Mouse (Mus musculus) urinary bladder, postnatal 14 days (tissue): ENCODE data around the gene Esr1.
A peak's percentile ranks its signal among the peaks of the same experiment; 100 is the strongest.
"Not testable (repeated sequence)": the region's sequence is repeated elsewhere in the genome, so short reads cannot be mapped to it uniquely, and the experiment has no call there.

Experiments
- DNase-seq: peaks from one replicate; pipeline ENCODE4 v3.0.0; 2021; ENCODE audit warnings: low spot score

Esr1 gene

GRCm38 (mm10) chr10:4694336-4694865 lies 83.0 kb downstream of the Esr1 start:
- no peak for DNase-seq

DNA sequence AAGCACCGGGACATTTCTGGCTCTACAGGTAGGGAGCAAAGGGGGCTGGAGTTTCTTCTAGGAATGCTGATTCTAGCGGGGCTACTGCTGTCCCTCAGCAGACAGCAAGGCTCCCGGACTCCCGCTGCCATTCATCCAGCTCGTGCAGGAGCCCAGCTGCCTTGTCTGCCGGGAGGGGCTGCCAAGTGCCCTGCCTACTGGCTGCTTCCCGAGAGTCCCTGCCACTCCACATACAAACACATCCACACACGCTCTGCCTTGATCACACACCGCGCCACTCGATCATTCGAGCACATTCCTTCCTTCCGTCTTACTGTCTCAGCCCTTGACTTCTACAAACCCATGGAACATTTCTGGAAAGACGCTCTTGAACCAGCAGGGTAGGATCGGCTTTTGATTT lies 98.5 kb downstream of the Esr1 start:
- DNase-seq, result peak; percentile 19

DNA sequence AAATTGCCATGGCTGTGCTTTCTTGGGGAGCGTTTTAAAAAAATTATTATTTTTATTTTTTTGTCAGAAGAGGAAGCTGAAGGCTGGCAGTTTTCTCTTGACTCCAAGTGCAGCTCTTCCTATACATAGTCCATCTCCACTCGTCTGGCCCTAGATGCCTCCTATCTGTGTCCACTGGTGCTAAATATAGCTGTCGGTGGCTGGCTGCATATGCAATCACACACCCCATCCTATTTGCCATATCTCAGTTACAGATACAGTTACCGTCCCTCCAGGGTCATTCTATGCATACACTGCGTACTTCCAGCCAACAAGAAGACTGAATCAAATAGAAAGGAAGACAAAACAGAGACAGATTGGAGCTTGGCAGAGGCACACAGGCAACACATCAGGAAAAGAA lies 100.0 kb downstream of the Esr1 start:
- no peak for DNase-seq

GRCm38 (mm10) chr10:4712061-4712908 lies 100.9 kb downstream of the Esr1 start:
- DNase-seq, result peak; percentile 46

DNA sequence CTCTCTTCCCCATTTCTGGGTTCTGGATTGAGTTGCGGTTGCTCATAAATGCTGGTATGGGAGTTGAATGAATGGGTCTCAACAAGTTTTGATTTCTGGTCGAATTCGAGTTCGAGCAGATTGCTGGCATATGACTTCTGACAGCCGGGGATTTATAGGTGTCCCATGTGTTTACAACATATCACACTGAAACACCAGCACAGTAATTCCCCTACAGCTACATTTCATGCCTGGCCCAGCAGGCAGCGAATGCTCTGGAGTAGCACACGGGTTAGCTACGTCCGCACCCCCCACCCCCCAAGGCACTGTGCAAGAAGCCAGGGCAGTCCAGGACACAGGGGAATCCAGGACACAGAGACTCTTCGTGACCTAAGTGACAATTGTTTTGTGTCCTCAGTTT lies 102.0 kb downstream of the Esr1 start:
- no peak for DNase-seq

DNA sequence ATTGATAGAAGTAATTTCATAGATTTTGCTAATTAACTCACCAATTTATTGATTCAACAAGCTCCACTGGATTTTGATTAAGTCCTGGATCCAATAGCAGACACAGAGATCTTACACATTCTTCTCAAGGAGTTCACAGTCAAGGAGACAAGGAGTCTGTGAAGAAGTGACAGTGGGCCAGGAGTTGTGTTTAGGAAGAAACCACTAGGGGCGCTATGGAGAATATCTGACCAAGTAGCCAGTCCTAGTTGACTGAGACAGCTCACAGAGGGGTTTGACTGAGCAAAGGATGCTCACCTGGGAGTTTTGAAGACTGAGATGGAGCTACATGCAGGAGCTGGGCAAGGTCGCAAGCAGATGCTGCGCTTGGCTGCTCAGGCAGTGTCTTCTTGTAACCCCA lies 113.5 kb downstream of the Esr1 start:
- no peak for DNase-seq

DNA sequence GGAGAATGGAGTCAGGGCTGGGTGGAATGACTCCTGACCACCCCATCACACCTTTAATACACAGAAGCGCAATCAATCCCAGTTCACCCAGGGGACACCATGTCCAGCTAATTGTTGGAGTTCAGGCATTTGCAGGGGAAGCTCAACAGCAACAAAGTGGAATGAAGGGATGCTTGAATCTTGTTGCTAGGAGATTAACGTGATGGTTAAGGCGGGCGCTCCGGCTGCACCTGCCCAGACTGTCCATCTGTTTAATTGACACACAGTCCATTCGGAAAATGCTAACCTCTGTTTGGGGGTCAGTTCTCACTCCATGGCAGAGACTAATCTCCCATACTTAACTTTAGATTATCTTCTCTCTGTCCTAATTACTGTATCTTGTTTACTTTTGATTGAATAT lies 114.7 kb downstream of the Esr1 start:
- no peak for DNase-seq

GRCm38 (mm10) chr10:4732328-4732727 lies 120.9 kb downstream of the Esr1 start:
- no peak for DNase-seq

GRCm38 (mm10) chr10:4733987-4734386 lies 122.6 kb downstream of the Esr1 start:
- no peak for DNase-seq

DNA sequence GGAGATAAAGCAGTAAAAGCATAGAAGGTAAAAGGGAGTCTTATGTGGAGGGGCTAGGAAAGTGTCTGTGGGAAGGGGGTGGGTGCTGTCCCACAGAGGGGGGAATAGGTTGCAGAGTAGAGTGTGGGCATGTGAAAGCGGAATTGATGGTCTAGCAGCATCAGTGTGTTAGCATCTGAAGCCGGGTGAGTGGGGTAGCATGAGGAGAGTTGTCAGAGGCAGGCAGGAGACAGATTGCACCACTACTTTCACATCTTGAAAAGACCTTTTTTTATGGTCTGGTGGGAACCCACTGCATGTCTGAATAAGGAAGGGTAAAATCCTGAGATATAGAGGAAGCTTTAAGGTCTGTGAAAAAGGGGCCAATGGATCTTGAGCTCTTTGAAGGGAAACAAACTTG lies 123.5 kb downstream of the Esr1 start:
- no peak for DNase-seq

DNA sequence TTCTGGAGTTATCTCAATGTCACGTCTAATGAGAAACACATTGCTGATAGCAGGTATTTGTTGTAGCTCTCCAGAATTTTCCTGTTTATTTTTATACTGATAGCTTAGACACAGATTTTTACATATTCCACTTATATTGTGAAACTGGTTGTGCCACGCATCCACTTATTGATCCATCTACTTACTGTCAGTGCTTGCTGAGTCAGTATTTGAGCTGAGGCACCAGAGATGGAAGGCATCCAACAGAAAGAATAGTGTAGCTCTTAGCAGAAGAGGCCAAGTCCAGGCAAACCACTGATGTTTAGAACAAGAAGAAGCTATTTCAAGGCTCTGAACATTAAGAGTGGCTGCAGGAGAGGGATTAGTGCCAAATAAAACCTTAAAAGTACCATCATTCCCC lies 126.9 kb downstream of the Esr1 start:
- no peak for DNase-seq

DNA sequence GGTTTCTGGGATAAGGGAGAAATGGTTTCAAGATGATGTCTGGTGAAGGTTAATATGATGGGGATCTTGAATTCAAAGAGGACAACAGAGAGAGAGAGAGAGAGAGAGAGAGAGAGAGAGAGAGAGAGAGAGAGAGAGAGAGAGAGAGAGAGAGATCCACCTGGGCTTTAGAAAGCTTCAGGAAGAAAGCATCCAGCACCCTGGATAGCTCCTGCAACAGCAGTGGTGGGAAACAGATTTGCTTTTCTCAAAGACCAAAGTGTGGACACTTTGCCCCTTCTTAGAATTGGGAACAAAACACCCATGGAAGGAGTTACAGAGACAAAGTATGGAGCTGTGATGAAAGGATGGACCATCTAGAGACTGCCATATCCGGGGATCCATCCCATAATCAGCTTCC lies 139.7 kb downstream of the Esr1 start:
- not testable (repeated sequence) for DNase-seq

GRCm38 (mm10) chr10:4752977-4753376 lies 141.6 kb downstream of the Esr1 start:
- no peak for DNase-seq

- no peak for DNase-seq
These were observed 164.1 kb downstream of the Esr1 start for GRCm38 (mm10) chr10:4775541-4775940.

DNA sequence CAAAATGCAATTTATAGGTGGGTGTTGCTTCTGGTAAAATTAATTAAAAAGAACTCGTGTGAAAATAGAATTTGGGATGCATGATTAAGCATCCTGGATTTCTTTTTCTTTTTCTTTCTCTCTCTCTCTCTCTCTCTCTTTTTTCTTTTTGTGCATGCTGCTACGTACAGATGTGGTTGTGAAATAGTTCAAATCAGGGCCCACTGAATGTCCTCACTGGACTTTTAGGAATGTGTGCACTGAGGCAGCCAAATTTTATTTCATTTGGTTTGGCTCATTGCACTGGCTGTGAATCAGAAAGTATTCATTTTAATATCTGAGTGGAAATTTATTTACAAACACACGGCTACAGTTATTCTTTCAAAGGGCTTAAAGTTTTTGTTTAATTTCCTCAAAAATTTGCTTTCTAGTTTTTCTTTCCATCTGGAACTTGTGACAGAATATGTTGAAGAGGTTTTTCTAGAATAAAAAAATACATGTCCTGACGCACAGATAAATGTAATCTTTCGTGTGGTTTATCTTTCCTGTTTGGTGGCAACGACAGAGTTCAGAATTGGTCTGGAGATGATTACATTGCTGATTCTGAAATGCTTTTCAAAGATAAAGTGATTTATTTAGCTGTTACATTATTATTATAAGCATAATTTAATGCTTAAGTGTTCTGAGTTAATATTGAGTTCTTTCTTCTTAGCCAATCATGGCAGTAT lies 164.8 kb downstream of the Esr1 start:
- DNase-seq, result no peak

GRCm38 (mm10) chr10:4776714-4777090 lies 165.3 kb downstream of the Esr1 start:
- no peak for DNase-seq

GRCm38 (mm10) chr10:4777996-4778395 lies 166.6 kb downstream of the Esr1 start:
- DNase-seq, result no peak

DNA sequence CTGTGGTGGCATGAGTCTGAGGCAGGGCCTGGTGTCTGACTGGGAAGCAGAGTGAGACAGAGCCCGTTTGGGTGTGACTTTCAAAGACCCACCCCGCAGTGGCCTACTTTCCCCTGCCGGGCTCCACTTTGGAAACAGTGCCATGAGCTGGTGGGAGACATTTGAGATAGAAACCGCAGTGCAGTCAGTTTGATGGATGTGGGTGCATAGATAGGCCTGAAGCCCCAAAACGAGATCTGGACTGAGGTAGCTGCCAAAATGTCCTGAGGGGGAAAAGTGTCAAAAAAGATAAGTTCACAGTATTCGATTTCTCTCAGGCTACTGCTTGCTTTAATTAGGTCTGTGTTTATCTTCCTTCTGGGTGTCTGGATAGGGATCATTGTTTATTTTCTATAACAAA lies 169.5 kb downstream of the Esr1 start:
- no peak for DNase-seq

DNA sequence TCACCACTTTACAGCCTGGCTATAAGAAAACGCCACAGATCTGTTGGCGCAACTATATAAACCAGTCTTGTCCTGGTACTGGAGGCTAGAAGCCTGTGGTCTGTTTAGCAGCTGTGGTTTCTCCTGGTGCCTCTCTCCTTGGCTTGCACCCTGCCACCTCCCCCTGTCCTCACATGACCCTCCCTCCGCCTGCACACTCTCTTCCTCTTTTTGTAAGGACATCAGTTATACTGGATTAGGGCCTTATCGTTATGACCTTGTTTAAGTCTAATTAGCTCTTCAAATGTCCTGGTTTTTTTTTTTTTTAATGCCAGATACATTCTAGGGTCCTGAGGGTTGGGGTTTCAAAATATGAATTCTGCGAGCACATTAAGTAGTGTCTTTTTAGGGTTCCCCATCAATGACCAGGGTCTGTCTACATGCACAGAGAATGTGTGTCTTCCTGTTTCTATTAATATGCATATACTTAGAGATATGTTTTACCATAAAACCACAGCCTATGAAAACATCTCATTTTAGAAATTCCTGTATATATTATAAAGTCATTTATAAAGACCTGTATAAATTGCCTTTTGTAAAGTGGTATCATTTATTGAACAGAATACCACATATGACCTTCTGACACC lies 175.7 kb downstream of the Esr1 start:
- peak; percentile 12 for DNase-seq

DNA sequence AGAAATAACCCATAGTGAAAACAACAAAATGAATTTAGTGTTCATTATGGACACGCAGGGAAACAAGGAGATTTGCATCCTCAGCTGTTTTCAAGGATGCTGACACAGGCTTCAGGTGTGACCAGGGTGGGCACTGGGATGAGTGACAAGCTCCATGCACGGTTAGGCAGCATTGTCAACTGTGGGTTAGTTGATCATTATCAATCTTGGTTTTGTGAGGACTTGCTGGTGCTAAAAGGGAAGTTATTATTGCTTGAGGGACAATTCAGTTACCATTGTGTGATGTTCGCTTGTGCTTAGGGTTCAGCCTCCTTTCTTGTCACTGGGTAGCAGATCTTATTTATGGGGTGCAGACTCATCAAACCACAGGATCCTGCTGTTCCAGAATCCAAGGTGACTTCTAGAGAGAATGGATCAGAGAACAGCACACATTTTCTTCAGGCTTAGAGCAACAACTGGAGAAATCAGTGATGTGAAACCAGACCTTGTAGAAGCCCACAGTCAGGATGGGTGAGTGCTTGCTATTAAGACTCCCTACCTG lies 186.9 kb downstream of the Esr1 start:
- no peak for DNase-seq

DNA sequence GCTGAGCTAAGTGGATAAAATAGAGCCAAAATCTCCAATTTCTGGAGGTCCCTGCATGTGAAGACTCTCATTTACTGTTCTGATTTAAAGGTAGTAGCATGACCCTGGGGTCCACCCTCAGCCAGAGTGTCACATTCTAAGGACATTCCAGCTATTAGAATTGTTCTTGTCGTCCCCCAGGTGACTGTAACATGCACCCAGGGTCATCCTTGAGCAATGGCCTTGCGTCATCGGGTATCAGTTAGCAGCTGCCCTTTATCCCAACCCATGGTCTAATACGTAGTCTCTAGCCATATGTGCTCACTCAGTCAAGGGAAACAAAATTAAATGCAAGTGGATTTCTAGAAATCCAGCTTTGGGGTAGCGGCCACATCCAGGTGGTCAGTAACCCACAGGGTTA lies 213.0 kb downstream of the Esr1 start:
- DNase-seq, result no peak

- no peak for DNase-seq
These were observed 219.2 kb downstream of the Esr1 start for GRCm38 (mm10) chr10:4830592-4830991.

DNA sequence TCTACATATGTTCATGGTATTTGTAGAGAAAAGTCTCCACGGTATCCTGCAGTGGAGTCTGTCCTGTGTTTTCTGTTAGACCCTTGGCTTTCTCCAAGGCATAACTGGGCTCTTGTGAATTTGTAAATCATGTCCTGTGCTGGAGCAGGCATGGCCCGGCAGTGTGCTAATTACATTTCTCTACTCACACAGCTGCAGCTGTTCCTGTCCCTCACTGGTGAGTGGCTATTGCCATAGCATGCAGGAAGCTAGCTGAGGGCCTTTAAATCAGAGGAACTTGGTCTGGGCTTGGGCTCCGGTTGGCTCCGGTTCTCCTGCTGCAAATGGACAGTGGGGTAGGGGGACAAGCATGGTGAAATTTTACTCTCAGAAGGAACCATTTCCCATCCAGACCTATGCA lies 226.7 kb downstream of the Esr1 start:
- DNase-seq, result no peak
